Mouse (Mus musculus) G1E (cell line): ENCODE measurements at regions not wholly inside any gene's neighbourhood (a gene's known extent, or its start where the extent isn't known, plus 50 kb on each side); places are given as distances from the start of the nearest gene placed in this dataset.

Experiments used
- CTCF ChIP-seq: IDR thresholded peaks from 2 replicates; pipeline ENCODE4 v1.5.1; 2012; ENCODE audit warnings: low read depth, low read length, inconsistent platforms, mixed read lengths
- GATA1 ChIP-seq: IDR thresholded peaks from 2 replicates; pipeline ENCODE4 v1.6.1; 2012; ENCODE audit warnings: borderline replicate concordance, low read length, inconsistent platforms, mixed read lengths

DNA sequence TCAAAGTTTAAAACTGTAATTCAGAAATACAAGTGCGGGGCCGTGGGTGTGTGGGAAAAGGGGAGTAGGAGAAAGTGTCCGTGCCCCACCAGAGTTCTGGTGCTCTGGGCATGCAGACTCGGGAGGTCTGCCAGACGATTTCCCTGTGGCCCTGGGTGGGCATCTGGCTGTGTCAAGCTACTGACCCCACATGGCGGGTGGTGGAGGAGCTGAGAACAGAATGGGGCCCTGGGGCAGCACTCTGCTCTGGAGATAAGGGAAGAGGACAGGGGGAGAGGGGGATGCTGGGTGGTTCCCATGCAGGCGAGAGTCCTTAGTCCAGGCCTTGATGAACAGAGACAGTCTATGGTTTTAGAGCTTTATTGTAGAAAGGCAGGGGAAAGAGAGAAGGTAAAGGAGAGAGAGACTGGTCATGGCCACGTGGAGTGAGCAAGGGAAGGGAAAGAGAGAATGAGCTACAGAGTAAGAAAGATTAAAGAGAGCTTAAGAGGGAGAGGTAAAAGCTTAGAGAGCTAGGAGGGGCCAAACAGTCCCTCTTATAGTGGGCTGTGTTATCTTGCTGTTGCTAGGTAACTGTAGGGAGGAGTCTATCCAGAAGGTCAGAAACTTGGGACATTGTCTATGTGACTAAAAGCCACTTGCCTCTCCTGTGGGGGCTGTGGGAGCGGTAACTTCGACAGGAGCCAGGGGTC lies 104.9 kb downstream of the Cand1 start:
- TF ChIP-seq CTCF (no peak), GATA1 (no peak)
